Mouse (Mus musculus) limb, embryonic 13.5 days (tissue): ENCODE measurements around the gene Gse1. TPM values are rescaled to one million over a fixed set of nuclear protein-coding genes. Genes with fewer than 3 reads are reported as not detected.

Source experiments
- ATAC-seq: fragments of 200-750 bp; cut with Nextera tagmentation; 2 replicates; pipeline ENCODE4 v1.8.0; 2017; ENCODE audit warnings: low read depth, moderate number of reproducible peaks, moderate TSS enrichment; ENCODE audit not compliant: low FRiP score
- H3K27ac ChIP-seq: fragments of 300-500 bp; sonication (generic); 2 replicates; pipeline ENCODE4 v1.5.1; 2015; ENCODE audit warnings: inconsistent platforms, mild to moderate bottlenecking, moderate library complexity
- H3K27me3 ChIP-seq: fragments of 300-500 bp; sonication (generic); 2 replicates; pipeline ENCODE4 v1.6.1; 2015; ENCODE audit warnings: mild to moderate bottlenecking, inconsistent platforms
- H3K36me3 ChIP-seq: fragments of 300-500 bp; sonication (generic); 2 replicates; pipeline ENCODE4 v1.6.1; 2015; ENCODE audit warnings: inconsistent platforms, mild to moderate bottlenecking, moderate library complexity
- H3K4me1 ChIP-seq: fragments of 300-500 bp; sonication (generic); 2 replicates; pipeline ENCODE4 v1.6.1; 2015; ENCODE audit warnings: inconsistent platforms
- H3K4me2 ChIP-seq: fragments of 300-500 bp; sonication (generic); replicated peaks from 2 replicates; pipeline ENCODE4 v1.6.1; 2015; ENCODE audit warnings: inconsistent platforms, mild to moderate bottlenecking, moderate library complexity
- H3K4me3 ChIP-seq: fragments of 300-500 bp; sonication (generic); 2 replicates; pipeline ENCODE4 v1.5.1; 2015; ENCODE audit warnings: moderate library complexity, mild to moderate bottlenecking, inconsistent platforms
- H3K9ac ChIP-seq: fragments of 300-500 bp; sonication (generic); 2 replicates; pipeline ENCODE4 v1.6.1; 2015; ENCODE audit warnings: mild to moderate bottlenecking, inconsistent platforms
- H3K9me3 ChIP-seq: fragments of 300-500 bp; sonication (generic); 2 replicates; pipeline ENCODE4 v1.6.1; 2016; ENCODE audit warnings: inconsistent platforms
- WGBS: fragments of 180-500 bp; shearing (Covaris S2); methylation state at CpG from one replicate; pipeline ENCODE4 v1.1.7; 2015; 5-methylcytosine and 5-hydroxymethylcytosine counted together
- polyA plus RNA-seq: library from polyadenylated mRNA; unstranded; fragments of >200 nt; fragmentation: Nextera tagmentation; extraction: Ambion mirVana; gene quantifications from 2 replicates; pipeline ENCODE4 v1.2.1, GENCODE M21; 2015

Gse1 gene
- polyA plus RNA-seq, 1 experiment from 2014 or later, result 6.9 TPM

GRCm38 (mm10) chr8:120310063-120310462 is 81.8 kb downstream of the Gse1 start:
- H3K9ac ChIP-seq, result no peak overlapping the region
- H3K9me3 ChIP-seq, result no peaks in the 10 kb centered on the region
- no peaks in the 10 kb centered on the region for H3K36me3 ChIP-seq
- 77% methylated on average over 5 of the region's 5 CpGs for WGBS
- peaks cover 35% of the 10 kb centered on the region for H3K4me1 ChIP-seq
- H3K27ac ChIP-seq, result no peak overlapping the region
- no peak for ATAC-seq
- no peaks in the 10 kb centered on the region for H3K27me3 ChIP-seq
- H3K4me2 ChIP-seq, result no peak overlapping the region
- no peak overlapping the region for H3K4me3 ChIP-seq

GRCm38 (mm10) chr8:120312452-120312851 is 84.2 kb downstream of the Gse1 start:
- no peaks in the 10 kb centered on the region for H3K27me3 ChIP-seq
- H3K9me3 ChIP-seq, result no peaks in the 10 kb centered on the region
- H3K9ac ChIP-seq, result 0 out of 2 replicates have a peak overlapping the region, but pooled peaks have one; percentile 19
- ATAC-seq, result no peak
- H3K36me3 ChIP-seq, result no peaks in the 10 kb centered on the region
- H3K27ac ChIP-seq, result no peak overlapping the region
- H3K4me1 ChIP-seq, result peaks cover 40% of the 10 kb centered on the region
- H3K4me3 ChIP-seq, result no peak overlapping the region
- 82% methylated on average over 4 of the region's 4 CpGs for WGBS
- H3K4me2 ChIP-seq, result no peak overlapping the region

- WGBS, result 89% methylated on average over 3 of the region's 3 CpGs
- Histone ChIP-seq H3K4me2 (no peak overlapping the region), H3K9ac (no peak overlapping the region), H3K27ac (no peak overlapping the region), H3K9me3 (no peaks in the 10 kb centered on the region), H3K36me3 (no peaks in the 10 kb centered on the region), H3K27me3 (no peaks in the 10 kb centered on the region), H3K4me3 (no peak overlapping the region), H3K4me1 (peaks cover 41% of the 10 kb centered on the region)
- ATAC-seq, result no peak
Observed at GRCm38 (mm10) chr8:120313674-120314073, 85.4 kb downstream of the Gse1 start.

GRCm38 (mm10) chr8:120314932-120315331 is 86.7 kb downstream of the Gse1 start:
- peaks cover 41% of the 10 kb centered on the region for H3K4me1 ChIP-seq
- no peak overlapping the region for H3K27ac ChIP-seq
- no peaks in the 10 kb centered on the region for H3K36me3 ChIP-seq
- WGBS, result 85% methylated on average over 5 of the region's 5 CpGs
- no peaks in the 10 kb centered on the region for H3K9me3 ChIP-seq
- no peak overlapping the region for H3K9ac ChIP-seq
- no peaks in the 10 kb centered on the region for H3K27me3 ChIP-seq
- no peak for ATAC-seq
- H3K4me3 ChIP-seq, result no peak overlapping the region
- no peak overlapping the region for H3K4me2 ChIP-seq

GRCm38 (mm10) chr8:120315644-120316043 is 87.4 kb downstream of the Gse1 start:
- H3K27me3 ChIP-seq, result no peaks in the 10 kb centered on the region
- H3K4me2 ChIP-seq, result no peak overlapping the region
- ATAC-seq, result no peak
- no peak overlapping the region for H3K9ac ChIP-seq
- H3K9me3 ChIP-seq, result no peaks in the 10 kb centered on the region
- H3K27ac ChIP-seq, result no peak overlapping the region
- no peaks in the 10 kb centered on the region for H3K36me3 ChIP-seq
- no peak overlapping the region for H3K4me3 ChIP-seq
- 93% methylated on average over 4 of the region's 4 CpGs for WGBS
- H3K4me1 ChIP-seq, result peaks cover 41% of the 10 kb centered on the region

GRCm38 (mm10) chr8:120316707-120317106 is 88.5 kb downstream of the Gse1 start:
- Histone ChIP-seq H3K4me1 (peaks cover 37% of the 10 kb centered on the region), H3K9me3 (peaks cover 4% of the 10 kb centered on the region; the same call in 1 of the 2 replicates), H3K4me2 (no peak overlapping the region), H3K9ac (no peak overlapping the region), H3K36me3 (no peaks in the 10 kb centered on the region), H3K4me3 (no peak overlapping the region), H3K27ac (peak overlapping the region; percentile 52; the same call in 1 of the 2 replicates), H3K27me3 (no peaks in the 10 kb centered on the region)
- no peak for ATAC-seq
- WGBS, result 74% methylated on average over 7 of the region's 7 CpGs

- 63% methylated on average over 21 of the region's 21 CpGs for WGBS
- H3K9me3 ChIP-seq, result peaks cover 4% of the 10 kb centered on the region; the same call in 1 of the 2 replicates
- 0 out of 2 replicates have a peak overlapping the region, but pooled peaks have one; percentile 7 for H3K4me2 ChIP-seq
- H3K4me1 ChIP-seq, result peaks cover 41% of the 10 kb centered on the region
- H3K4me3 ChIP-seq, result no peak overlapping the region
- ATAC-seq, result peak; percentile 60; the same call in 1 of the 2 replicates
- H3K27ac ChIP-seq, result peak overlapping the region; percentile 52; the same call in 1 of the 2 replicates
- no peaks in the 10 kb centered on the region for H3K36me3 ChIP-seq
- no peak overlapping the region for H3K9ac ChIP-seq
- no peaks in the 10 kb centered on the region for H3K27me3 ChIP-seq
Observed at GRCm38 (mm10) chr8:120317118-120317824, 89.0 kb downstream of the Gse1 start.

- 68% methylated on average over 12 of the region's 12 CpGs for WGBS
- no peak for ATAC-seq
- Histone ChIP-seq H3K9me3 (peaks cover 4% of the 10 kb centered on the region; the same call in 1 of the 2 replicates), H3K27me3 (no peaks in the 10 kb centered on the region), H3K9ac (no peak overlapping the region), H3K36me3 (no peaks in the 10 kb centered on the region), H3K27ac (no peak overlapping the region), H3K4me3 (no peak overlapping the region), H3K4me1 (peaks cover 54% of the 10 kb centered on the region), H3K4me2 (no peak overlapping the region)
Observed at GRCm38 (mm10) chr8:120318476-120318991, 90.3 kb downstream of the Gse1 start.

GRCm38 (mm10) chr8:120319449-120319848 is 91.2 kb downstream of the Gse1 start:
- ATAC-seq, result no peak
- H3K4me2 ChIP-seq, result no peak overlapping the region
- H3K9ac ChIP-seq, result no peak overlapping the region
- H3K27me3 ChIP-seq, result no peaks in the 10 kb centered on the region
- peaks cover 63% of the 10 kb centered on the region for H3K4me1 ChIP-seq
- WGBS, result 26% methylated on average over 7 of the region's 7 CpGs
- H3K27ac ChIP-seq, result no peak overlapping the region
- H3K36me3 ChIP-seq, result no peaks in the 10 kb centered on the region
- peaks cover 4% of the 10 kb centered on the region; the same call in 1 of the 2 replicates for H3K9me3 ChIP-seq
- H3K4me3 ChIP-seq, result no peak overlapping the region

- Histone ChIP-seq H3K36me3 (no peaks in the 10 kb centered on the region), H3K27ac (no peak overlapping the region), H3K4me2 (no peak overlapping the region), H3K9me3 (peaks cover 4% of the 10 kb centered on the region; the same call in 1 of the 2 replicates), H3K27me3 (no peaks in the 10 kb centered on the region), H3K4me1 (peaks cover 70% of the 10 kb centered on the region), H3K4me3 (no peak overlapping the region), H3K9ac (no peak overlapping the region)
- 86% methylated on average over 5 of the region's 5 CpGs for WGBS
- ATAC-seq, result no peak
Observed at GRCm38 (mm10) chr8:120320146-120320545, 91.9 kb downstream of the Gse1 start.

GRCm38 (mm10) chr8:120321724-120322123 is 93.5 kb downstream of the Gse1 start:
- Histone ChIP-seq H3K4me3 (no peak overlapping the region), H3K9me3 (peaks cover 4% of the 10 kb centered on the region; the same call in 1 of the 2 replicates), H3K4me1 (peaks cover 67% of the 10 kb centered on the region), H3K27me3 (no peaks in the 10 kb centered on the region), H3K27ac (no peak overlapping the region), H3K36me3 (no peaks in the 10 kb centered on the region), H3K9ac (no peak overlapping the region), H3K4me2 (no peak overlapping the region)
- no peak for ATAC-seq
- WGBS, result 38% methylated on average over 6 of the region's 6 CpGs

- H3K4me2 ChIP-seq, result peak overlapping the region; percentile 17; the same call in 1 of the 2 replicates
- H3K9ac ChIP-seq, result peak overlapping the region; percentile 35; the same call in 1 of the 2 replicates
- H3K27ac ChIP-seq, result peak overlapping the region; percentile 65
- no peaks in the 10 kb centered on the region for H3K27me3 ChIP-seq
- peak; percentile 65 for ATAC-seq
- WGBS, result 16% methylated on average over 20 of the region's 20 CpGs
- H3K4me3 ChIP-seq, result no peak overlapping the region
- peaks cover 4% of the 10 kb centered on the region; the same call in 1 of the 2 replicates for H3K9me3 ChIP-seq
- no peaks in the 10 kb centered on the region for H3K36me3 ChIP-seq
- peaks cover 54% of the 10 kb centered on the region for H3K4me1 ChIP-seq
Observed at GRCm38 (mm10) chr8:120322956-120323448, 94.7 kb downstream of the Gse1 start.
